Mouse (Mus musculus): ENCODE results near the gene Kcnj14.

DNA sequence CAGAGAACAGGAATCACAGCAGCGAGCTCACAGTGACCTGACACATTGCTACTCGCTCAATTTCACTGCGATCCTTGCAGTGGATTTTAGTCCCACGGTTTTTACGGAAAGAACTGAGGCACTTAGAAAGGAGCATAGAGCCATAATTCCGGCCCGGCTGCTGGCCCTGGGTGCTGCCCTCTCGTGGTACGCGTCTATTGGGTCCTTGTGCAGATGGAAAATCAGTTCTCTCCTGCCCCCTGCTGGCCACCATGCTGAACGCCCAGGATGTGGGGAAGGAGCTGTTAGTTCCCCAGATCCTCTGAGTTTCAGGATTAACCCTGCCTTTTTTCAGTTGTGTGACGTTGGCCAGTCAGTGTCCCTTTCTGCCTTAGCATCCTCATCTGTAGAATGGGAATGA lies 23.2 kb downstream of the Kcnj14 start:
- TF ChIP-seq CTCF (IDR thresholded peaks at IDR 0.05; ENCODE audit: low read depth, low read length) (peak; percentile 100), POLR2A (IDR thresholded peaks at IDR 0.05; ENCODE audit: borderline replicate concordance, low read depth, low read length) (no peak)
